ENCODE assay signal across 1 mouse cellular context in genomic region chr4:126260520-126261201, GRCm38 (mm10).
TF ChIP-seq lines count a peak whose summit lies in the region.

No protein-coding gene starts in this region.

TF ChIP-seq in CH12.LX, 34 proteins besides CTCF, POLR2A, EP300 and RAD21 (continued from another document):
- TF ChIP-seq USF1 (IDR thresholded peaks at IDR 0.05; ENCODE audit: low read depth, low read length), result no peak
- no peak for TF ChIP-seq RCOR1 (conservative IDR thresholded peaks at IDR 0.05; ENCODE audit: low read depth, low read length)
- no peak for TF ChIP-seq KAT2A (IDR thresholded peaks at IDR 0.05; ENCODE audit: insufficient replicate concordance, low read length)
- TF ChIP-seq USF2 (conservative IDR thresholded peaks at IDR 0.05; ENCODE audit: low read depth, low read length), result no peak
- TF ChIP-seq ELF1 (IDR thresholded peaks at IDR 0.05; ENCODE audit: low read depth, low read length), result no peak
- peak; percentile 64 for TF ChIP-seq BHLHE40 (IDR thresholded peaks at IDR 0.05; ENCODE audit: low read depth, low read length)
- TF ChIP-seq TCF12 (IDR thresholded peaks at IDR 0.05; ENCODE audit: low read depth, low read length), result peak; percentile 69; the same call in 1 of the 2 replicates
- no peak for TF ChIP-seq ZC3H11A (IDR thresholded peaks at IDR 0.05; ENCODE audit: low read depth, low read length)
- no peak for TF ChIP-seq POLR2AphosphoS2 (IDR thresholded peaks at IDR 0.05; ENCODE audit: low read depth, low read length)
- no peak for TF ChIP-seq JUND (conservative IDR thresholded peaks at IDR 0.05; ENCODE audit: low read depth, low read length)
- no peak for TF ChIP-seq JUN (IDR thresholded peaks at IDR 0.05; ENCODE audit: insufficient read depth, low read depth, low read length)
- TF ChIP-seq ZMIZ1 (IDR thresholded peaks at IDR 0.05; ENCODE audit: low read depth, low read length), result no peak
